9 mouse cellular contexts compared by ENCODE assay signal in the genomic region with DNA sequence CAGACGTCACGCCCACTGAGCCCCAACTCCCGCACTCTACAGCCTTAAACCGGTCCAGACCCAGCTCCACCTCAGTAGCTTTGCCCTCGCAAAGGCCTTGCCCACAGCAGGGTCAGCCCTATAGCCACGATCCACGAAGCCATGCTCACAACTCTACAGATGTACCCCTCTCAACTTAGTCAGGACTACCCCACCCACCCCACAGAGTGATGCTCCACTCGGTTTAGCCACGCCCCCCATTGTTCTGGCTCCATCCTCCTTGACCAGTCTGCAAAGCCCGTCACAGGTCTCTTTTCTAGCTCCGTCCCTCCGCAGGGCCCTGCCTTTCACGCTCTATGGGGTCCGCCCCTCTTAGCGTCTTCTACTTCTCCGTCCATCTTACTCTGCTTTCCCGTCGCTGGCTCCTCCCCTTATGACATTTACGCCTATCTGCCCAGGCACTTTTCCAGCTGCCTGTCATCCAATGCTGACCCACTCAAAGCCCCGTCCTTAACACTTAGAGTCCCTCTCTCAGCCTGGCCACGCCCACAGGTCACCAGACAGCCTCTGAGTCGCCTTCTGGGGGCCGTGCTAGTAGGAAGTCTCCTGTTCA. TPM values are rescaled to one million over a fixed set of nuclear protein-coding genes. Genes with fewer than 3 reads are reported as not detected.
DNase-seq lines count a peak whose midpoint lies in the region; ATAC-seq and TF ChIP-seq lines count a peak whose summit lies in the region.
"Had no signal": no experiment of that assay in that cellular context is flagged by ENCODE, and none has a peak within 500 bp of the region (broad histone marks: within the 10 kb centered on the region; RNA-seq: fewer than 3 reads in every experiment).

No protein-coding gene starts in this region.

- no peak overlapping the region for H3K27ac ChIP-seq in heart, embryonic 12.5 days (ENCODE audit: poor library complexity, severe bottlenecking)
- no peak overlapping the region for H3K27ac ChIP-seq in cortical plate, adult 2 months (ENCODE audit: insufficient read depth, low read length)
- no peak overlapping the region for H3K27ac ChIP-seq in hindbrain, embryonic 12.5 days
- no peak overlapping the region for H3K27ac ChIP-seq in midbrain, embryonic 12.5 days (replicated peaks)

- no peak for DNase-seq in heart, adult 9 months (ENCODE audit: low spot score in 2 of 2)
- no peak for DNase-seq in right cerebral cortex, postnatal 4 days
- DNase-seq in urinary bladder, postnatal 25 days (ENCODE audit: low spot score): no peak
- DNase-seq: thymus, postnatal 36 days had no signal

- peak overlapping the region; percentile 30 for H3K4me3 ChIP-seq in heart, embryonic 12.5 days
- H3K4me3 ChIP-seq in cortical plate, adult 2 months (ENCODE audit: insufficient read depth, low read length): peak overlapping the region; percentile 18; the same call in 1 of the 2 replicates
- H3K4me3 ChIP-seq in hindbrain, embryonic 12.5 days: peak overlapping the region; percentile 30
- H3K4me3 ChIP-seq in midbrain, embryonic 12.5 days: peak overlapping the region; percentile 31

- no peak for TF ChIP-seq CTCF in cortical plate, adult 2 months (IDR thresholded peaks at IDR 0.05; ENCODE audit: extremely low read depth, insufficient read depth, low read length)

- peaks cover 17% of the 10 kb centered on the region for H3K4me1 ChIP-seq in heart, embryonic 12.5 days (replicated peaks)
- H3K4me1 ChIP-seq in cortical plate, adult 2 months (ENCODE audit: control insufficient read depth, insufficient read depth, low read length): no peaks in the 10 kb centered on the region; the same call in 1 of the 2 replicates
- H3K4me1 ChIP-seq in hindbrain, embryonic 12.5 days: peaks cover 19% of the 10 kb centered on the region
- H3K4me1 ChIP-seq in midbrain, embryonic 12.5 days: peaks cover 16% of the 10 kb centered on the region

- H3K4me2 ChIP-seq in heart, embryonic 12.5 days: peak overlapping the region; percentile 57
- H3K4me2 ChIP-seq in hindbrain, embryonic 12.5 days (replicated peaks): peak overlapping the region; percentile 51
- H3K4me2 ChIP-seq in midbrain, embryonic 12.5 days (replicated peaks): peak overlapping the region; percentile 46

- ATAC-seq in heart, embryonic 12.5 days (ENCODE audit: insufficient number of reproducible peaks, low FRiP score): peak; percentile 58
- ATAC-seq in hindbrain, embryonic 12.5 days (ENCODE audit: low FRiP score): peak; percentile 53
- peak; percentile 67 for ATAC-seq in midbrain, embryonic 12.5 days (ENCODE audit: low FRiP score, low read depth)
- ATAC-seq in megakaryocyte-erythroid progenitor cell, adult 5-6 weeks (replicated peaks; ENCODE audit: low FRiP score, low TSS enrichment, poor library complexity, severe bottlenecking): no peak

- H3K36me3 ChIP-seq in heart, embryonic 12.5 days: peaks cover 6% of the 10 kb centered on the region; the same call in 1 of the 2 replicates
- H3K36me3 ChIP-seq in hindbrain, embryonic 12.5 days: no peaks in the 10 kb centered on the region
- no peaks in the 10 kb centered on the region for H3K36me3 ChIP-seq in midbrain, embryonic 12.5 days

- H3K9ac ChIP-seq in heart, embryonic 12.5 days: no peak overlapping the region
- H3K9ac ChIP-seq in hindbrain, embryonic 12.5 days: 0 out of 2 replicates have a peak overlapping the region, but pooled peaks have one; percentile 27
- no peak overlapping the region for H3K9ac ChIP-seq in midbrain, embryonic 12.5 days (replicated peaks)

- no peak for TF ChIP-seq POLR2A in cortical plate, adult 2 months (IDR thresholded peaks at IDR 0.05; ENCODE audit: extremely low read depth, insufficient read depth, low read length)

- H3K27me3 ChIP-seq in heart, embryonic 12.5 days (replicated peaks): peaks cover 100% of the 10 kb centered on the region
- H3K27me3 ChIP-seq in hindbrain, embryonic 12.5 days: peaks cover 100% of the 10 kb centered on the region
- peaks cover 100% of the 10 kb centered on the region for H3K27me3 ChIP-seq in midbrain, embryonic 12.5 days

- no peaks in the 10 kb centered on the region for H3K9me3 ChIP-seq in heart, embryonic 12.5 days (replicated peaks)
- H3K9me3 ChIP-seq in hindbrain, embryonic 12.5 days (replicated peaks): no peaks in the 10 kb centered on the region
- no peaks in the 10 kb centered on the region for H3K9me3 ChIP-seq in midbrain, embryonic 12.5 days

- WGBS in heart, embryonic 12.5 days: 6% methylated on average over 23 of the region's 23 CpGs
- under 1% methylated on average over 23 of the region's 23 CpGs for WGBS in hindbrain, embryonic 12.5 days
- WGBS in midbrain, embryonic 12.5 days: under 1% methylated on average over 23 of the region's 23 CpGs

RNA-seq across cellular contexts. Expression of a gene that starts 2.8 kb away (rescaled TPM):
- polyA plus RNA-seq in heart, embryonic 12.5 days (2016; fragmentation: Nextera tagmentation; extraction: Ambion mirVana): 2.0 and 2.4 TPM in 2 replicates
- 1.4 and 1.6 TPM in 2 replicates for polyA plus RNA-seq in cortical plate, adult 2 months (2012; rRNA removed)
- polyA plus RNA-seq in hindbrain, embryonic 12.5 days (2016; fragmentation: Nextera tagmentation; extraction: Ambion mirVana): 0.69 TPM in 1 of 2 replicates, not detected in the other
- not detected in 2 replicates for polyA plus RNA-seq in midbrain, embryonic 12.5 days (2016; fragmentation: Nextera tagmentation; extraction: Ambion mirVana)
- total RNA-seq in megakaryocyte-erythroid progenitor cell, adult 5-6 weeks (2014; fragmentation: Nextera tagmentation): 6.4 and 17.6 TPM in 2 replicates
- total RNA-seq in megakaryocyte-erythroid progenitor cell, adult 5-6 weeks (2017): 0.88 and 4.8 TPM in 2 replicates

RNA-seq across cellular contexts. Expression of a gene that starts 10.1 kb away (rescaled TPM):
- polyA plus RNA-seq in heart, embryonic 12.5 days (2016; fragmentation: Nextera tagmentation; extraction: Ambion mirVana): 10.6 and 11.8 TPM in 2 replicates
- polyA plus RNA-seq in cortical plate, adult 2 months (2012; rRNA removed): 6.0 and 6.1 TPM in 2 replicates
- 3.7 and 3.8 TPM in 2 replicates for polyA plus RNA-seq in hindbrain, embryonic 12.5 days (2016; fragmentation: Nextera tagmentation; extraction: Ambion mirVana)
- polyA plus RNA-seq in midbrain, embryonic 12.5 days (2016; fragmentation: Nextera tagmentation; extraction: Ambion mirVana): 3.3 and 3.4 TPM in 2 replicates
- total RNA-seq in megakaryocyte-erythroid progenitor cell, adult 5-6 weeks (2014; fragmentation: Nextera tagmentation): 5.2 and 10.4 TPM in 2 replicates
- 1.8 and 4.5 TPM in 2 replicates for total RNA-seq in megakaryocyte-erythroid progenitor cell, adult 5-6 weeks (2017)

RNA-seq across cellular contexts. Expression of a gene that starts 14.7 kb away (rescaled TPM):
- polyA plus RNA-seq in heart, embryonic 12.5 days (2016; fragmentation: Nextera tagmentation; extraction: Ambion mirVana): 0.47 and 0.64 TPM in 2 replicates
- polyA plus RNA-seq in cortical plate, adult 2 months (2012; rRNA removed): 199 and 221 TPM in 2 replicates
- polyA plus RNA-seq in hindbrain, embryonic 12.5 days (2016; fragmentation: Nextera tagmentation; extraction: Ambion mirVana): 13.9 and 16.1 TPM in 2 replicates
- 12.8 and 16.9 TPM in 2 replicates for polyA plus RNA-seq in midbrain, embryonic 12.5 days (2016; fragmentation: Nextera tagmentation; extraction: Ambion mirVana)
- 0.26 and 0.64 TPM in 2 replicates for total RNA-seq in megakaryocyte-erythroid progenitor cell, adult 5-6 weeks (2014; fragmentation: Nextera tagmentation)
- 0.27 TPM in 1 of 2 replicates, not detected in the other for total RNA-seq in megakaryocyte-erythroid progenitor cell, adult 5-6 weeks (2017)

RNA-seq across cellular contexts. Expression of a gene that starts 15.3 kb away (rescaled TPM):
- 3.4 and 3.7 TPM in 2 replicates for polyA plus RNA-seq in heart, embryonic 12.5 days (2016; fragmentation: Nextera tagmentation; extraction: Ambion mirVana)
- 0.74 and 0.86 TPM in 2 replicates for polyA plus RNA-seq in cortical plate, adult 2 months (2012; rRNA removed)
- polyA plus RNA-seq in hindbrain, embryonic 12.5 days (2016; fragmentation: Nextera tagmentation; extraction: Ambion mirVana): 0.59 and 0.86 TPM in 2 replicates
- 0.55 and 0.66 TPM in 2 replicates for polyA plus RNA-seq in midbrain, embryonic 12.5 days (2016; fragmentation: Nextera tagmentation; extraction: Ambion mirVana)
- total RNA-seq in megakaryocyte-erythroid progenitor cell, adult 5-6 weeks (2014; fragmentation: Nextera tagmentation): 0.42 and 0.79 TPM in 2 replicates
- total RNA-seq in megakaryocyte-erythroid progenitor cell, adult 5-6 weeks (2017): 0.30 and 0.99 TPM in 2 replicates

RNA-seq across cellular contexts. Expression of a gene that starts 39.3 kb away (rescaled TPM):
- 1.6 and 2.1 TPM in 2 replicates for polyA plus RNA-seq in heart, embryonic 12.5 days (2016; fragmentation: Nextera tagmentation; extraction: Ambion mirVana)
- polyA plus RNA-seq in cortical plate, adult 2 months (2012; rRNA removed): 218 and 247 TPM in 2 replicates
- polyA plus RNA-seq in hindbrain, embryonic 12.5 days (2016; fragmentation: Nextera tagmentation; extraction: Ambion mirVana): 38.4 and 39.4 TPM in 2 replicates
- polyA plus RNA-seq in midbrain, embryonic 12.5 days (2016; fragmentation: Nextera tagmentation; extraction: Ambion mirVana): 39.2 and 43.7 TPM in 2 replicates
- 183 and 235 TPM in 2 replicates for total RNA-seq in megakaryocyte-erythroid progenitor cell, adult 5-6 weeks (2014; fragmentation: Nextera tagmentation)
- 68.1 and 88.4 TPM in 2 replicates for total RNA-seq in megakaryocyte-erythroid progenitor cell, adult 5-6 weeks (2017)

Comparison
In these comparisons a context has a peak if more than half of its experiments do, and no peak if none do; other contexts are left out.
1. RNA of a gene that starts 14.7 kb away (polyA plus RNA-seq): 199 to 221 TPM in cortical plate, adult 2 months; 13.9 to 16.1 TPM in hindbrain, embryonic 12.5 days, 12.8 to 16.9 TPM in midbrain, embryonic 12.5 days and 0.47 to 0.64 TPM in heart, embryonic 12.5 days; every median in the first group is over 10 times any median in the second.
2. Peak in every context shown above with its lines, with median percentiles within 50 percentile points of each other: H3K4me2 ChIP-seq and H3K4me3 ChIP-seq.